Mouse (Mus musculus) liver, embryonic 13.5 days (tissue): Measurements from ENCODE around the gene Cend1. TPM values are rescaled to one million over a fixed set of nuclear protein-coding genes. Genes with fewer than 3 reads are reported as not detected.

ENCODE experiments used
- ATAC-seq: fragments of 200-750 bp; cut with Nextera tagmentation; 2 replicates; pipeline ENCODE4 v1.8.0; 2017; ENCODE audit warnings: low read depth, mild to moderate bottlenecking, moderate number of reproducible peaks, moderate library complexity
- DNase-seq: peaks from one replicate; pipeline ENCODE4 v3.0.0; 2022
- H3K27ac ChIP-seq: fragments of 300-500 bp; sonication (generic); 2 replicates; pipeline ENCODE4 v1.5.1; 2015; ENCODE audit warnings: moderate library complexity, mild to moderate bottlenecking, inconsistent platforms
- H3K27me3 ChIP-seq: fragments of 300-500 bp; sonication (generic); 2 replicates; pipeline ENCODE4 v1.6.1; 2015; ENCODE audit warnings: mild to moderate bottlenecking, inconsistent platforms
- H3K36me3 ChIP-seq: fragments of 300-500 bp; sonication (generic); 2 replicates; pipeline ENCODE4 v1.6.1; 2015; ENCODE audit warnings: mild to moderate bottlenecking, inconsistent platforms
- H3K4me1 ChIP-seq: fragments of 300-500 bp; sonication (generic); replicated peaks from 2 replicates; pipeline ENCODE4 v1.6.1; 2015; ENCODE audit warnings: inconsistent platforms
- H3K4me2 ChIP-seq: fragments of 300-500 bp; sonication (generic); 2 replicates; pipeline ENCODE4 v1.6.1; 2015; ENCODE audit warnings: inconsistent platforms, mild to moderate bottlenecking, moderate library complexity
- H3K4me3 ChIP-seq: fragments of 300-500 bp; sonication (generic); replicated peaks from 2 replicates; pipeline ENCODE4 v1.5.1; 2015; ENCODE audit warnings: mild to moderate bottlenecking, inconsistent platforms
- H3K9ac ChIP-seq: fragments of 300-500 bp; sonication (generic); 2 replicates; pipeline ENCODE4 v1.6.1; 2015; ENCODE audit warnings: mild to moderate bottlenecking, inconsistent platforms
- H3K9me3 ChIP-seq: fragments of 300-500 bp; sonication (generic); replicated peaks from 2 replicates; pipeline ENCODE4 v1.6.1; 2016; ENCODE audit warnings: inconsistent platforms
- WGBS: fragments of 180-500 bp; shearing (Covaris S2); methylation state at CpG from one replicate; pipeline ENCODE4 v1.1.7; 2015; ENCODE audit not compliant: insufficient replicate concordance; 5-methylcytosine and 5-hydroxymethylcytosine counted together
- polyA plus RNA-seq: library from polyadenylated mRNA; unstranded; fragments of >200 nt; fragmentation: Nextera tagmentation; extraction: Ambion mirVana; gene quantifications from 2 replicates; pipeline ENCODE4 v1.2.1, GENCODE M21; 2015

Gene Cend1
- polyA plus RNA-seq, 1 experiment from 2014 or later, result 0.14 TPM

DNA sequence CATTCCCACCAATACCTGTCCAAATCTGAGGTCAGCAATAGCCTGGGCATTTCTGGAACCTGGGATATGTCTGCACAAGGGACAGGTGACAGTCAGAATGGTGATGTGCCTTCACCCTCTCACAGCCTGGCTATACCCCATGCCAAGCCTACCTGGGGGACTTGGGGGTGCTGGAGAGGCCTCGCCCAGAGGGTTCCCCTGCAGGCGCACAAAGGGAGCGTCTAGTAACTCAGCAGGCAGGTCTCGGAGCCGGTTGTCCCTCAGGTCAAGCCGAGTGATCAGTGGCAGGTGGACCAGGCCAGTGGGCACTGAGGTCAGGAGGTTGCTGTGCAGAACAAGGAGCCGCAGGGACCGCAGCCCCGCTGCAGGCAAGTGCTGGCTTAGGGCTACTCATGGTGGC lies 12.2 kb upstream of the Cend1 start:
- 92% methylated on average over 9 of the region's 9 CpGs for WGBS
- H3K27ac ChIP-seq, result peak overlapping the region; percentile 18; the same call in 1 of the 2 replicates
- H3K27me3 ChIP-seq, result no peaks in the 10 kb centered on the region
- peaks cover 71% of the 10 kb centered on the region for H3K4me1 ChIP-seq
- no peak for ATAC-seq
- no peak for DNase-seq
- peaks cover 54% of the 10 kb centered on the region for H3K36me3 ChIP-seq
- peak overlapping the region; percentile 83 for H3K9ac ChIP-seq
- no peaks in the 10 kb centered on the region for H3K9me3 ChIP-seq
- H3K4me2 ChIP-seq, result peak overlapping the region; percentile 97
- H3K4me3 ChIP-seq, result no peak overlapping the region; the same call in 1 of the 2 replicates

DNA sequence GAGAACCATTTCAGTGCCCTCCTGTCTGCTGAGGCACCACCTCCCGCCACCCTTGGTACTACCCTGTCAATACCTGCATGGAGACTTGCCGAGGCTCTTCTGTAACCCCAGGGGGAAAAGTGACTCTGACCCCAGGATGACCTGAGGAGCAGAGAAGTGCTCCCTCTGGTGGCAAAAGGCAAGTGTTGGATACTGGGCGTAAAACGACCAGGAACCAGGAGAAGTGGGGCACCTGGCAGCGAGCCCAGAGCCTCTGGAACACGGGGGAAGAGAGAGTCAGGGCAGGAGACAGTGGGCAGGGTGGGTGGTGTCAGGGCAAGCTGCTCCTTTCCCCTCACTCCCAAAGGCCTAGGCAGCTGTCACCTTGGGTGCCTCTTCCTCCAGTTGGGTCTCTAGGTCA lies 11.3 kb upstream of the Cend1 start:
- no peak overlapping the region for H3K27ac ChIP-seq
- H3K4me1 ChIP-seq, result peaks cover 78% of the 10 kb centered on the region

DNA sequence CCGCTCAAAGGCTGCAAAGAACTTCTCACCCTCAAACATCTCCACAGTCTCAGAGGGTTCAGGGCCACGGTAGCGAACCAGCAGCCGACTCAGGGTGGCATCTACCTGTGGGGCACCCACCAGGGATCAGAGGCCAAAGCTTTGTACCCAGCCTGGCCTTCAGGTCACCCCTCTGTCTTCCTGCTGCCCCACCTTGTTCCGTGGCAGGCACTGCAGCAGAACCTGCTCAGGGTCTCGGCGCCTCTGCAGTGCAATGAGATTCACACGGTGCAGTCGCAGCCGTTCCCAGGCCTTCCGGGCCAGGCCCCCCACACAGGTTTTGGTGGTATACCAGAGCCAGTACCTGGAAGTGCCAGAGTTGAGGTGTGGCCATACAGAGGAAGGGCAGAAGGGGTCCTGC lies 10.5 kb upstream of the Cend1 start:
- WGBS, result 90% methylated on average over 11 of the region's 11 CpGs
- Histone ChIP-seq H3K36me3 (peaks cover 54% of the 10 kb centered on the region), H3K27ac (no peak overlapping the region), H3K9ac (no peak overlapping the region), H3K4me1 (peaks cover 84% of the 10 kb centered on the region), H3K4me3 (no peak overlapping the region), H3K4me2 (no peak overlapping the region), H3K27me3 (no peaks in the 10 kb centered on the region), H3K9me3 (no peaks in the 10 kb centered on the region)
- no peak for ATAC-seq
- DNase-seq, result no peak

More for the DNA sequence above, 11.3 kb upstream of the Cend1 start:
- WGBS, result 42% methylated on average over 6 of the region's 6 CpGs
- H3K4me2 ChIP-seq, result no peak overlapping the region
- ATAC-seq (no peak), DNase-seq (no peak)
- no peak overlapping the region for H3K4me3 ChIP-seq
- no peak overlapping the region for H3K9ac ChIP-seq
- H3K36me3 ChIP-seq, result peaks cover 54% of the 10 kb centered on the region
- no peaks in the 10 kb centered on the region for H3K27me3 ChIP-seq
- H3K9me3 ChIP-seq, result no peaks in the 10 kb centered on the region

DNA sequence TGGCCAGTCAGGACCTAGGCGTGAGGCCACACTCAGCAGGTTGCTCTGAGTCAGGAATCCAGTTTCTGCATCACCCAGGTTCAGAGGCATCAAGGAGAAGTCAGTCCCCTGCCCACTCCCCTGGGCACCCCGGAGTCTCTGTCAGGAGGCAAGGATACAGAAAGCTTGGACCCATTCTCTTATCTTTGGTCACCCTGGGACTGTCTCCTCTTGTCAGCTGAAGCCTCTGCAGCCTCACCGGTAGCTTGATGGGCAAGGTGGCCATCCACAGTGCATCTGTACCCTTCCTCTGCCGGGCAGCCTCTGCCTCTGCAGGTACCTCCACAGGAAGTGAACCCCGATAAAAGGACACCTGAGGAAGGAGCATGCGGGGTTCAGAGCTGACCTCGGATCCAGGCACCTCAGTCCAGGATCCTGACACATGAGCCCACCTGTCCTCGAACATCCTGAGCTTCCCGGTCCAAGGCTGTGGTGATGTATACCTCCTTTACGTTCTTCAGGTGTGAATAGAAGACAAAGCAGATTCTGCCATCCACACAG lies 9.9 kb upstream of the Cend1 start:
- ATAC-seq, result no peak
- Histone ChIP-seq H3K27me3 (no peaks in the 10 kb centered on the region), H3K9me3 (no peaks in the 10 kb centered on the region), H3K4me3 (no peak overlapping the region), H3K36me3 (peaks cover 54% of the 10 kb centered on the region), H3K27ac (no peak overlapping the region; the same call in 1 of the 2 replicates), H3K9ac (no peak overlapping the region), H3K4me2 (no peak overlapping the region), H3K4me1 (peaks cover 84% of the 10 kb centered on the region)
- no peak for DNase-seq
- 91% methylated on average over 10 of the region's 10 CpGs for WGBS

DNA sequence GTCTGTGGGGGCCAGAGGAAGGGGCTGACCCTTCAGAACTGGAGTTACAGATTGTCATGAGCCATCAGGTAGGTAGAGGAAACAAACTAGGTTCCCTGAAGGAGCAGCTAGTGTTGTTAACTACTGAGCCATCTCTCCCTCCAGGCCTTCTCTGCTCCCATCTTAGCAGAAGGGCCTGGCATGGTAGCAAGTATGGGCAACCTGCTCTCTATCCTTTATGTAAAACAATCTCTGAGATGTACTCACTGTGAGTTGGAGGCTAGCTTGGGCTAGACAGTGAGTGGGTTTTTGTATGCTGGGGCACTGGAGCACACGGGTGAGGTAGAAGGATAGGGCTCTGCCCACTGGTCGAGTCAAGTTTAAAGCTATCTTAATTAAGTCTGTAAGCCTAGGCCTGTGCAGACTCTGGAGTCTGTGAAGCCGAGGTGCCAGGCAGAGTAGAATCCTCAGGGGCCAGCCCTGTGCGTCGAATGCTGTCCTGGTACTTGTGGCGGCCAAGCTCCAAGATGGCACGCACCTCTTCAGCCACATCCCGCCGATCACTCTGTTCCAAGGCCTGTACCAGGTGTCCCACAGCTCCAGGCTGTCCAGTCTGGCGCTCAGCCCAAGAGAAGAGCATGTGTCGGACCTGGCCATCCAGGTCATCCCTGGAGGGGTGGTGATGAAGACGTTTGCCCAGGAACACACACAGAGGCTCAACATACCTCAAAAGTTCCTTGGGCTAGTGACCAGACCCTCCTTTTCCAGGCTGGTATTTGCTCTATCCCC lies 9.1 kb upstream of the Cend1 start:
- Histone ChIP-seq H3K36me3 (peaks cover 61% of the 10 kb centered on the region), H3K4me2 (no peak overlapping the region), H3K4me3 (no peak overlapping the region)

DNA sequence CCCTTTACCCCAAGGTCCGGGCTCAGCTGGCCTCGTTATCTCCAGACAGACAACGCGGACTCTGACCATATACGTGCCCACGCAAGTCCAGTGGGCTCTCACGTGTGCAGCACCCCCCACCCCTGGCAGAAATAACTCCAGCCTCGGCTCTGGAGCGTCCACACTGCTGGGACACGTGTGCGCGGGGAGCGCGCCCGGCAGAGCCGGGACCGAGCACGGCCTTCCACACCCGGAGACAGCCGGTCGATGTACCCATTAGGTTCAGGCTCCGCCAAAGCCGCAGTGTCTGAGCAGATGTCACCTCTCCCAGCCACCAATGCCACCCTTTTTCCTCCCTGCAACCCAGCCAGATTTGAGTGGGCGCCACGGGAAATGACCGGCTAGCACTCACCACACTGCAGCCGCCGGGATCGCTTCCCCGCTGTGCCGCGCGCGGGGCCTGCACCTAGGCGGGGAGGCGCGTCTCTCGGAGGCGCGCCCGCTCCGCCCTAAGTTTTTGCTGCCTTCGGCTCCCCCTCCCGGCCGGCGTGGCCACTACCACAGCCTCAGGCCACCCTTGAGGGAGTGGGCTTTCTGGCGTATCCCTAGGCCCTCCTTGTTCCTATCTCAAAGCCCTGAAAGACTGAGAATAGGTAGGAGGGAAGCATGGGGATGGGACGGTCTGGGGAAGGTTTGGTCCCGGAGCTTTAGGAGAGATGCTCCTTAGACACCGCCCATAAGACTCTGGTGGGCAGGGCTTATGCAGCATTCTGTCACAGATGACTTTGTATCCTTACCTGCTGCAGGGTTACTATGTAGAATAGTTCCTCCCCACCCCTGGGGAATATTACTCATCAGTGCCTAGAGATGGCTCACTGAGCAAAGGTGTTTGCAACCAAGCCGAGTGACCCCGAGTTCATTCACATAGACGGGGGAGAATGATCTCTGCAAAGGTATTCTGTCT lies 8.2 kb upstream of the Cend1 start, which contains the start of gene Slc25a22:
Gene Slc25a22, minus strand, starts transcription at position 715 of the 943 bp plus-strand sequence.
- H3K4me1 ChIP-seq, result peaks cover 84% of the 10 kb centered on the region
- H3K36me3 ChIP-seq, result peaks cover 64% of the 10 kb centered on the region
- peak; percentile 69 for DNase-seq
- H3K9me3 ChIP-seq, result no peaks in the 10 kb centered on the region
- H3K4me2 ChIP-seq, result peak within 1 kb of the TSS; percentile 93
- ATAC-seq, result peak; percentile 78
- 6% methylated on average over 53 of the region's 53 CpGs for WGBS
- H3K27me3 ChIP-seq, result no peaks in the 10 kb centered on the region
- H3K27ac ChIP-seq, result peak within 1 kb of the TSS; percentile 75
- peak within 1 kb of the TSS; percentile 83 for H3K9ac ChIP-seq
- peak within 1 kb of the TSS; percentile 71 for H3K4me3 ChIP-seq

More for the DNA sequence above, 9.1 kb upstream of the Cend1 start:
- no peak for ATAC-seq
- peaks cover 86% of the 10 kb centered on the region for H3K4me1 ChIP-seq
- H3K27ac ChIP-seq, result peak overlapping the region; percentile 36
- WGBS, result 86% methylated on average over 12 of the region's 12 CpGs
- H3K9ac ChIP-seq, result peak overlapping the region; percentile 83; the same call in 1 of the 2 replicates
- no peaks in the 10 kb centered on the region for H3K9me3 ChIP-seq
- H3K27me3 ChIP-seq, result no peaks in the 10 kb centered on the region
- no peak for DNase-seq

DNA sequence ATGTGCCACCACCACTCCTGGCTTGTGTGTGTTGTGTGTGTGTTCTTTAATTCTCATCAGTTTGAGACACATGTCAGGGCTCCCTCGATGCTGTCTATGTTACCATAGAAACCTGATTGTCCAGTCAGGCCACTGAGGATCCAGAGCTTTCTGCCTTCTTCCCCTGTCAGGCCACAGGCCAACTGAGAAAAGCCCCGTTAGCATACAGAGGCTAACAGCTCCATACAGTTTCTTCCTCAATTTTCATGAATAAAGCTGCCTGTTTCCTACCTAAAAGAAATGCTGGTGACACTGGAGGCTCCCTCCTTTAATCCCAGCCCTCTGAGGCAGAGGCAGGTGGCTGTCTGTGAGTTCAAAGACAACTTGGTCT lies 7.2 kb upstream of the Cend1 start:
- Histone ChIP-seq H3K9me3 (no peaks in the 10 kb centered on the region), H3K4me2 (peak overlapping the region; percentile 93), H3K9ac (peak overlapping the region; percentile 83), H3K27ac (peak overlapping the region; percentile 75), H3K4me1 (peaks cover 81% of the 10 kb centered on the region), H3K36me3 (peaks cover 64% of the 10 kb centered on the region), H3K4me3 (peak overlapping the region; percentile 71), H3K27me3 (no peaks in the 10 kb centered on the region)
- no peak for DNase-seq
- 43% methylated on average over 2 of the region's 2 CpGs for WGBS
- no peak for ATAC-seq

DNA sequence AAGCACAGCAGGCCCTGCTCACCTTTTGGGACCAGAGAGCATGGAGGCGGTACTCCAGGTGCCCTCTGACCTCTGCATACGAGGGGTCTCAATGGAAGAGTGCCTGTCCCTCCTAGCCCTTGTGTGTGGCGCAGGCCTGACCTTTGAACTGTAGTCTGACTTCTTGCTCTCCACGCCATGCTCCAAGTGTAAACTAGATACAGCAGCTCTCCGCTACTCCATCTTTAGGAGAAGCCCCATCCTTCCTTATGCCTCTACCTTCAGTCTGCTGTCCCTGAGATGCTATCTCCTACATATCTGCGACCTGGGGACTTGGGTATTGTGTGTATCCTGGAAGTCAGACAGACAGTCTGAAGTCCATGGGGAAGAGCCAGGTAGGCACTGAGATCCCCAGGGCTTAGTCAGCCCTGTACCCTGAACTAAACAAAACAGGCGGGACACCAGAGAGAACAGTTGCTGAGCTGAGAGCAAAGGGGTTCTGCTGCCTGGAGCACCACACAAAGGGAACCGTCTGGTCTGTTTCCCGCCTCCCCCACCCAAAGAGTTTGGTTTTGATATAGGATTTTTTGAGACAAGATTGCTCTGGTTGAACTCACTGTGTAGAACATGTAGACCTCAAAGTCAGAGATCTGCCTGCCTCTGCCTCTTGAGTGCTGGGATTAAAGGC lies 6.7 kb upstream of the Cend1 start:
- WGBS, result 64% methylated on average over 9 of the region's 9 CpGs

DNA sequence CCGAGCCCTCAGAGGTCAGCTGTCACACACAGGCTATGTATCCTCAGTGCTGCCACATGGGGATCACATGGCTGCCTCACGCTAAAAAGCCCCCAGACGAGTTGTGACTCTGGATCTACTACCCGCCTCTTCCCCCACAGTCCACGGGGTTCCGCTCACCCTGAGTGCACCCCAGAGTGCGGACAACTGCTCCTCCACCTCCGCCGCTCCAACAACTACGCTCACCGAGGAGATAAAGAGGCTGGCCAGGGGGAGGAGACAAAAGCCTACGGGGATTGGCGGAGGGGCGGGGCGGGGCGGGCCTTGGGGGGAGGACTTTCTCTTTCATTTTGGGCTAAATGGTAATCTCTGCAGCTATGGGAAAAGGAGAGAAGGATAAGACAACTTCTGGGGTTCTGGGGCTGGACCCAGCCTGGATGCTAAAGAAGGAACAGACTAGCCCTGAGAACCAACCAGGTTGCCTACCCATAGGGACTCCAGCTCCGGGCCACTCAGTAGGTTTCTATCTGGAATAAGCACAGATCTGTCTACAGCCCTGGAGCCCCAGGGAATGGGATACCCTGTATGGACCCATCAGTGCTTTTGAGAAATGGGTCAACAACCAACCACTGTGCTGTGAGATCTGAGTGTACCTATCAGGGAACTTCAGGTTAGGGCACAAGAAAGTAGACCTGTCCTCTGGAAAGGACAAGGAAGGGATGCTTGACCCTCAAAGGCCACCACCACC lies 6.0 kb upstream of the Cend1 start:
- peak overlapping the region; percentile 60 for H3K9ac ChIP-seq
- peak overlapping the region; percentile 71 for H3K4me3 ChIP-seq
- whole genome bisulfite sequencing, result 5% methylated on average over 17 of the region's 17 CpGs
- H3K4me2 ChIP-seq, result peak overlapping the region; percentile 93
- ATAC-seq (peak; percentile 71), DNase-seq (peak; percentile 78)
- H3K36me3 ChIP-seq, result peaks cover 64% of the 10 kb centered on the region
- peaks cover 74% of the 10 kb centered on the region for H3K4me1 ChIP-seq
- no peaks in the 10 kb centered on the region for H3K9me3 ChIP-seq
- no peaks in the 10 kb centered on the region for H3K27me3 ChIP-seq
- peak overlapping the region; percentile 75 for H3K27ac ChIP-seq

More for the DNA sequence above, 6.7 kb upstream of the Cend1 start:
- Histone ChIP-seq H3K4me3 (peak overlapping the region; percentile 71), H3K9me3 (no peaks in the 10 kb centered on the region), H3K36me3 (peaks cover 64% of the 10 kb centered on the region), H3K27ac (peak overlapping the region; percentile 75), H3K27me3 (no peaks in the 10 kb centered on the region), H3K4me1 (peaks cover 76% of the 10 kb centered on the region), H3K9ac (peak overlapping the region; percentile 83), H3K4me2 (peak overlapping the region; percentile 93)
- ATAC-seq (no peak), DNase-seq (no peak)

DNA sequence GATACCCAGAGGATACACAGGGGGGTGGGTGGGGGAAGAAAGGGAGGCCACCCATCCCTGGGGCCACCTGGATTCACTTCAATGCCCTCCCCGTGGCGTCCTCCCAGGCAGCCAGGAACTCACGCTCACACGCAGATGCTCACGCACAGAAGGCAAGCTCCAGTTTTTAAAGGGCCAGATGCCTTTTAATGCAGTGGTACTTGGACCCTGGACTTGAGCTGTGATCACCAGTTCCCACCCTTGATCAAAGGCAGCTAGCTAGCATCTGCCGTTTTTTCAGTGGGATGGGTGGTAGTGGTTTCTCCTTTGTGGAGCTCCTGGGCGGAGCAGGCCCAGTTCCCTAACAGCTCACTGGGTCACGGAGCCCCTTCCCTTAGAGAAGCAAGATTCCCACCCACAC lies 5.2 kb upstream of the Cend1 start:
- no peak for DNase-seq
- peak overlapping the region; percentile 60 for H3K9ac ChIP-seq
- peak overlapping the region; percentile 71 for H3K4me3 ChIP-seq
- H3K36me3 ChIP-seq, result peaks cover 58% of the 10 kb centered on the region
- no peak for ATAC-seq
- 33% methylated on average over 8 of the region's 8 CpGs for WGBS
- peak overlapping the region; percentile 93 for H3K4me2 ChIP-seq
- H3K9me3 ChIP-seq, result no peaks in the 10 kb centered on the region
- peak overlapping the region; percentile 40 for H3K27ac ChIP-seq
- H3K27me3 ChIP-seq, result no peaks in the 10 kb centered on the region
- peaks cover 78% of the 10 kb centered on the region for H3K4me1 ChIP-seq
